Comparison of ENCODE assay signal across 7 mouse cellular contexts in genomic region chr15:99294813-99295374, GRCm38 (mm10). TPM values are rescaled to one million over a fixed set of nuclear protein-coding genes. Genes with fewer than 3 reads are reported as not detected.
DNase-seq lines count a peak whose midpoint lies in the region; ATAC-seq and TF ChIP-seq lines count a peak whose summit lies in the region.

Gene Prpf40b (plus strand): TSS chr15:99295087.

- H3K4me3 ChIP-seq in embryonic facial prominence, embryonic 12.5 days, result peak within 1 kb of the TSS; percentile 66
- peak within 1 kb of the TSS; percentile 83 for H3K4me3 ChIP-seq in kidney, adult 2 months (ENCODE audit: insufficient read depth, low read depth, low read length)
- H3K4me3 ChIP-seq in limb, embryonic 12.5 days (replicated peaks), result peak within 1 kb of the TSS; percentile 68
- peak within 1 kb of the TSS; percentile 78 for H3K4me3 ChIP-seq in midbrain, embryonic 15.5 days
- peak within 1 kb of the TSS; percentile 73 for H3K4me3 ChIP-seq in spleen, adult 2 months (ENCODE audit: extremely low read depth, insufficient read depth, insufficient read length)

- peak; percentile 96 for DNase-seq in adrenal gland, postnatal 25 days
- DNase-seq in heart, adult 18-20 months, result peak; percentile 94 to 96
- DNase-seq in kidney, adult 2 months, result peak; percentile 95
- peak; percentile 63 to 83 for DNase-seq in spleen, adult 2 months (ENCODE audit: low read depth in 1 of 2, low spot score in 2 of 2)

- peak within 1 kb of the TSS; percentile 93 for H3K27ac ChIP-seq in embryonic facial prominence, embryonic 12.5 days
- no peak within 1 kb of the TSS for H3K27ac ChIP-seq in kidney, adult 2 months (ENCODE audit: insufficient read depth, low read depth, low read length)
- peak within 1 kb of the TSS; percentile 93 for H3K27ac ChIP-seq in limb, embryonic 12.5 days
- H3K27ac ChIP-seq in midbrain, embryonic 15.5 days, result peak within 1 kb of the TSS; percentile 87
- no peak within 1 kb of the TSS for H3K27ac ChIP-seq in spleen, adult 2 months (ENCODE audit: insufficient read depth, low read length)

- peak within 1 kb of the TSS; percentile 72 for H3K4me2 ChIP-seq in embryonic facial prominence, embryonic 12.5 days (replicated peaks)
- H3K4me2 ChIP-seq in limb, embryonic 12.5 days, result peak within 1 kb of the TSS; percentile 66
- H3K4me2 ChIP-seq in midbrain, embryonic 15.5 days, result peak within 1 kb of the TSS; percentile 64

- H3K9ac ChIP-seq in embryonic facial prominence, embryonic 12.5 days, result peak within 1 kb of the TSS; percentile 74
- peak within 1 kb of the TSS; percentile 72 for H3K9ac ChIP-seq in limb, embryonic 12.5 days (replicated peaks)
- peak within 1 kb of the TSS; percentile 77 for H3K9ac ChIP-seq in midbrain, embryonic 15.5 days

- WGBS in embryonic facial prominence, embryonic 12.5 days, result under 1% methylated on average over 45 of the region's 64 CpGs
- WGBS in kidney, adult 2 months, result 2% methylated on average over 64 of the region's 64 CpGs
- under 1% methylated on average over 61 of the region's 64 CpGs for WGBS in limb, embryonic 12.5 days
- WGBS in midbrain, embryonic 15.5 days, result under 1% methylated on average over 62 of the region's 64 CpGs
- WGBS in spleen, adult 2 months, result under 1% methylated on average over 64 of the region's 64 CpGs

- H3K36me3 ChIP-seq in embryonic facial prominence, embryonic 12.5 days, result 0 out of 2 replicates have a peak, but pooled peaks cover 2% of the 10 kb centered on the region
- H3K36me3 ChIP-seq in kidney, adult 2 months (ENCODE audit: control insufficient read depth, insufficient read depth, low read length), result no peaks in the 10 kb centered on the region
- H3K36me3 ChIP-seq in limb, embryonic 12.5 days, result peaks cover 4% of the 10 kb centered on the region; the same call in 1 of the 2 replicates
- no peaks in the 10 kb centered on the region for H3K36me3 ChIP-seq in midbrain, embryonic 15.5 days (replicated peaks)
- no peaks in the 10 kb centered on the region for H3K36me3 ChIP-seq in spleen, adult 2 months (ENCODE audit: control insufficient read depth, insufficient read depth, low read length)

- peaks cover 18% of the 10 kb centered on the region for H3K4me1 ChIP-seq in embryonic facial prominence, embryonic 12.5 days
- H3K4me1 ChIP-seq in kidney, adult 2 months (ENCODE audit: control insufficient read depth, insufficient read depth, low read length), result peaks cover 7% of the 10 kb centered on the region; the same call in 1 of the 2 replicates
- peaks cover 19% of the 10 kb centered on the region for H3K4me1 ChIP-seq in limb, embryonic 12.5 days (replicated peaks)
- peaks cover 24% of the 10 kb centered on the region for H3K4me1 ChIP-seq in midbrain, embryonic 15.5 days
- no peaks in the 10 kb centered on the region; the same call in 1 of the 2 replicates for H3K4me1 ChIP-seq in spleen, adult 2 months (ENCODE audit: control insufficient read depth, insufficient read depth, insufficient read length)

- no peaks in the 10 kb centered on the region for H3K27me3 ChIP-seq in embryonic facial prominence, embryonic 12.5 days
- H3K27me3 ChIP-seq in kidney, adult 2 months (replicated peaks; ENCODE audit: control insufficient read depth, insufficient read depth, low read length), result no peaks in the 10 kb centered on the region
- no peaks in the 10 kb centered on the region for H3K27me3 ChIP-seq in limb, embryonic 12.5 days
- H3K27me3 ChIP-seq in midbrain, embryonic 15.5 days (replicated peaks), result no peaks in the 10 kb centered on the region
- H3K27me3 ChIP-seq in spleen, adult 2 months (ENCODE audit: control insufficient read depth, insufficient read depth, low read length), result 0 out of 2 replicates have a peak, but pooled peaks cover 2% of the 10 kb centered on the region

- peak; percentile 30; the same call in 1 of the 2 replicates for TF ChIP-seq CTCF in kidney, adult 2 months (conservative IDR thresholded peaks at IDR 0.05; ENCODE audit: insufficient read depth, insufficient read length, low read depth, low read length)
- 0 out of 2 replicates have a peak, but pooled peaks have one; percentile 24 for TF ChIP-seq CTCF in spleen, adult 2 months (IDR thresholded peaks at IDR 0.05; ENCODE audit: extremely low read depth, insufficient read depth, insufficient read length, insufficient replicate concordance)

- H3K9me3 ChIP-seq in embryonic facial prominence, embryonic 12.5 days, result no peaks in the 10 kb centered on the region
- H3K9me3 ChIP-seq in limb, embryonic 12.5 days, result no peaks in the 10 kb centered on the region
- H3K9me3 ChIP-seq in midbrain, embryonic 15.5 days, result no peaks in the 10 kb centered on the region

- no peak for TF ChIP-seq POLR2A in kidney, adult 2 months (IDR thresholded peaks at IDR 0.05; ENCODE audit: low read depth, low read length)
- TF ChIP-seq POLR2A in spleen, adult 2 months (IDR thresholded peaks at IDR 0.05; ENCODE audit: low read depth, low read length), result no peak

- peak; percentile 89 for ATAC-seq in embryonic facial prominence, embryonic 12.5 days (ENCODE audit: insufficient number of reproducible peaks, insufficient read depth, low FRiP score, low TSS enrichment)
- ATAC-seq in limb, embryonic 12.5 days (ENCODE audit: insufficient number of reproducible peaks, insufficient read depth, low FRiP score, low TSS enrichment, low read depth), result peak; percentile 89
- ATAC-seq in midbrain, embryonic 15.5 days (replicated peaks), result peak; percentile 96

RNA-seq across cellular contexts. Expression of gene Prpf40b, which starts in this region (rescaled TPM):
- total RNA-seq in adrenal gland, postnatal 25 days (2021), result 55.2 and 59.6 TPM in 2 replicates
- 79.5 and 80.0 TPM in 2 replicates for polyA plus RNA-seq in embryonic facial prominence, embryonic 12.5 days (2016; fragmentation: Nextera tagmentation; extraction: Ambion mirVana)
- 10 to 100 TPM; 18.2 to 19.4 TPM for total RNA-seq in heart, adult 18-20 months (2021)
- 48.0 and 59.4 TPM in 2 replicates for polyA plus RNA-seq in kidney, adult 2 months (2012; rRNA removed)
- 74.6 TPM in 2 replicates for polyA plus RNA-seq in limb, embryonic 12.5 days (2016; fragmentation: Nextera tagmentation; extraction: Ambion mirVana)
- polyA plus RNA-seq in midbrain, embryonic 15.5 days (2015; fragmentation: Nextera tagmentation; extraction: Ambion mirVana), result 129 and 132 TPM in 2 replicates
- 27.1 and 31.4 TPM in 2 replicates for polyA plus RNA-seq in spleen, adult 2 months (2012; rRNA removed)

Comparison
In these comparisons a context has a peak if more than half of its experiments do, and no peak if none do; other contexts are left out.
1. H3K27ac ChIP-seq: peak in embryonic facial prominence, embryonic 12.5 days (single experiment), limb, embryonic 12.5 days (single experiment) and midbrain, embryonic 15.5 days (single experiment); none in kidney, adult 2 months (single experiment) and spleen, adult 2 months (single experiment).
2. Peak in every context shown above with its lines, with median percentiles within 50 percentile points of each other: DNase-seq, ATAC-seq, H3K4me2 ChIP-seq, H3K4me3 ChIP-seq and H3K9ac ChIP-seq.